Mouse (Mus musculus) telencephalon, adult 2 months (tissue): ENCODE measurements around the gene Med25.

Source experiments
- DNase-seq: peaks from one replicate; pipeline ENCODE4 v3.0.0-alpha.2; 2011; ENCODE audit warnings: low read depth, low spot score

The Med25 gene

GRCm38 (mm10) chr7:44892276-44892921 is at the start of gene Med25:
Gene Med25 (minus strand): TSS chr7:44892712.
- DNase-seq, result peak; percentile 97

DNA sequence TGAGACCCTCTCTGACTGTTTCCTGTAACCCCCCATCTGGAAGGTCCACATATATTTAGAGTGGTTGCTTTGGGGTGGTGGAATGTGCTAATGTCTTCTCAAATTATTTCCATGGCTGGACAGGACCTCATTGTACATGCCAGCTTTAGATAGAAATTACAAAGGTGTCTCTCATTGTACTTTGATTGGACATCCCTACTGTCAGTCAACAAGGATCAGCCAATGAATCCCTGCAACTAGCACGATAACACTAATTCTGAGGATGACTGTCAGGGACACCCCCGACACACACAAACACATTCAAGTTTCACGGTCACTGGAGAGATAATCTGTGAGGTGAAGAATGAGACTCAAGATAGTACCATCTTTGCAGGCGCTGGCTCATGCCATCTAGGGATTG is 46.2 kb upstream of the Med25 start:
- no peak for DNase-seq

DNA sequence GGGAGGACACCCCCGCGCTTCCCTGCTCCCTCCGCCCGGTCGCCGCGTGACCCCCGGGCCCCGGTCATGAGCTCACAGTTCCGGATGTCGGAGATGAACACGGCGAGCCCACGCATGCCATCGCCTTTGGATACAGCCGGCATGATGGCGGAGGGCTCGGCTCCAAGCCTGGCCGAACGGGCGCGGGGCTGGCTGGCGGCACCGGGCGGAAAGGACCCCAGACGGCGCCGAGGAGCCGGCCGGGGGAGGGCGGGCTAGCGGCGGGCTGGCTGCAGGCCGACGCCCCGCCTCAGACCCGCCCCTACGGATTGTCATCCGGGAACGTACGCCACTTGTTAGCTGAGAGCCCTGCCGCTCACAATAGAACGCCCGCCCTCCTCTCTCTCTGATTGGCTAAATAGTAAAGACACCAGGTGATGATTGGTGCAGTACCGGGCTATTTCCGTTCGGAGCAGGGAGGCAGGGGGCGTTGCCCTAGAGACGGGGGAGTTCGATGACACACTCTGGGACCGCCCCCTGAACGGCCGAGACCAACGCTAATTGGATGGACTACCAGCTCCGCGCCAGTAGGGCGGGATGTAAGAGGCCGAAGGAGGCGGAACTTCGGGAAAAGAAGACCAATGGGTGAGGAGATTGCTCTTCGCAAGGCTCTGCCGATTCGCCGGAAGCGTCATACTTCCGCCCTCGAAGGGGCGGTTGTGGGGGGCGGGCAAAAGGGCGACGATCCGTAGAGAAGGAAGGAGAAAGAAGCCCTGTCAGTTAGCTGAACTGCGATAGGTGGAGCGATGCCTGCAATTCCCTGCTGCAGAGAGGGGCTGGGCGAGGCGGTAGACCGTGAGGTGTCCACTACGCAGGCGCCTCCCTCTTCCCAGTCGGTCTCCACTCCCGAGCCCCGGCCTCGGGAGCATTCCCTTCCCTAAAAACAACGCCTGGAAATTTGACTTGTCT is 37.0 kb upstream of the Med25 start, which contains the start of gene Ap2a1:
Gene Ap2a1 (minus strand): TSS at position 293 of the 948 bp plus-strand sequence.
- DNase-seq, result peak; percentile 100

DNA sequence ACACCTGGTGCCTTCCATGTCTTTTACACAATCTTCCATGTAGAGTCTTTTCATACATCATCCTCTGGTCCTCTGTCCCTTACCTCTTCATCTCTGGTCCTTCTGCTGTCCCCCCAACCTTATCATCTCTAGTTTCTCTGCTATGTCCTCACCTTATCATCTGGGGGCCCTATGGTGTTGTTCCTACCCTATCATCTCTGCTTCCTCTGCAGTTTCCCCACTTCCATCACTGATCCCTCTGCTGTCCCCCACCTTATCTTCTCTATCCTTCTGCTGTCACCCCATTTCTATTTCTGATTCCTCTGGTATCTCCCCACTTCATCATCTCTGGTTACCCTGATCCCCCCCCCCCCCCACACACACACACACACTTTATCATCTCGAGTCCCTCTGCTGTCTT is 36.1 kb upstream of the Med25 start:
- no peak for DNase-seq

DNA sequence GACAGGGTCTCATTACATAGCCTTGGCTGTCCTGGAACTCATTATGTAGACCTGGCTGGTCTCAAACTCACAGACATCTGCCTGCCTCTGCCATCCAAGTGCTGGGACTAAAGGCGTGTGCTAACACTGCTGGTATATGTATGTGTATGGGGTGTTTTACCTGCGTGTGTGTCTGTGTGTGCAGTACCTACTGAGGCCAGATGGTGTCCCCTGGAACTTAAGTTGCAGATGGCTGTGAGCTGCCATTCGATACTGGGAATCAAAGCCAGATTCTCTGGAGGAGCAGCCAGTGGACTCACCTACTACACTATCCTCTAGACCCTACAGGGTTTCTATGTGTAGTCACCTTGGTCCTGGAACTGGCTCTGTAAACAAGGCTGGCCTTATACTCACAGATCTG is 33.0 kb upstream of the Med25 start:
- no peak for DNase-seq

- DNase-seq, result no peak
These were observed 30.0 kb upstream of the Med25 start for GRCm38 (mm10) chr7:44922530-44922929.

- DNase-seq, result no peak
These were observed 26.6 kb upstream of the Med25 start for GRCm38 (mm10) chr7:44919127-44919526.

DNA sequence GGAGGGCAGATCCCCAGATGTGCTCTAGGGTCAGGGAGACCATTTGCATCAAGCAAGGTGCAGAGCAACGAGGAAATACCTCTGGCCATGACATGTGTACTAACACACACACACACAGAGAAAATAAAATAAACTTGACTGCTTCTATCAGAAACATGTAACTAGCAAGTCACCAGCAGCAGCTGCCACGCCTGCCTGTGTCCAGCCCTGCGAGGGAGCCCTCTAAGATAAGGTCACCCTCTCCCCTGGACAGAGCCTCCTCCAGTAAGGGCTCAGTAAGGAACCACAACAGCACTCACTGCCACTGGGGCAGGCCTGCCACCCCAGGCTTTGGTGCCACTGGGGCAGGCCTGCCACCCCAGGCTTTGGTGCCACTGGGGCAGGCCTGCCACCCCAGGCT is 25.7 kb upstream of the Med25 start:
- no peak for DNase-seq

GRCm38 (mm10) chr7:44916881-44917280 is 24.4 kb upstream of the Med25 start:
- DNase-seq, result no peak

GRCm38 (mm10) chr7:44916191-44916590 is 23.7 kb upstream of the Med25 start:
- no peak for DNase-seq

- DNase-seq, result no peak
These were observed 22.8 kb upstream of the Med25 start for GRCm38 (mm10) chr7:44915314-44915713.

DNA sequence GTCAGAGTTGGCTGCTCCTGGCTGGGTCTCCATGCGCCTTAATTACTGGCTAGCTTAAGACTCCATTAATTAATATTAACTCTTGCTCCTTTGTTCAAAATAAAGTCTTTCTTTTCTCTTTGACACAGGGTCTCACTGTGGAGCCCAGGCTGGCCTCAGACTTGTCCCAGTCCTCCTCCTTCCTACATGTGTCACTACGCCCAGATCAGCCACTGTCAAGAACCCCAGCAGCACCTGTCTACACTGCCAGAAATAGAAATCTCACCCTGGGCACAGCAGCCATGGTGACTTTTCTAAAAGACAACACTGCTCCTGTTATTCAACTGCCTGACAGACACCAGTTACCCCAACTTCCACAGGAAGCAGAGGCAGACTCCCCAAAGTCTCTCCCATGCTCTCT is 21.9 kb upstream of the Med25 start:
- DNase-seq, result no peak

GRCm38 (mm10) chr7:44908706-44909476 is 16.4 kb upstream of the Med25 start:
- no peak for DNase-seq

DNA sequence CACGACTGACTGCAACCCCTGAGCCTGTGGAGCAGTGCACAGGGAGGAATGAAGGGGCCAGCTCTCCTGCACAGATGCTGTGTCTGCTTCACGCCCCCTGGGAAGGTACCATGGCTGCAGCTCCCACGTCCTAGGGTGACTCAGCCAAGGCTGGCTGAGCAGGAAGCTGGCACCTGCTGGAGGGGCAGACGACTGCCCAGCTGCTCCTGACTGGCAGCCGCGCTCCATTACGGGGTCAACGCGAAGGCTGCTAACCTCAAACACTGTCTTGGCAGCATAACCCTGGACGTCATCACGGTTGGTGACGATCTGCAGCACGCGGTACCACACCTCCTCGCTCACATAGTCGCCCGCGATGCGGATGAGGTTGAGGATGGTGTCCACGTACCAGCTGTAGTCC is 12.9 kb upstream of the Med25 start:
- no peak for DNase-seq

DNA sequence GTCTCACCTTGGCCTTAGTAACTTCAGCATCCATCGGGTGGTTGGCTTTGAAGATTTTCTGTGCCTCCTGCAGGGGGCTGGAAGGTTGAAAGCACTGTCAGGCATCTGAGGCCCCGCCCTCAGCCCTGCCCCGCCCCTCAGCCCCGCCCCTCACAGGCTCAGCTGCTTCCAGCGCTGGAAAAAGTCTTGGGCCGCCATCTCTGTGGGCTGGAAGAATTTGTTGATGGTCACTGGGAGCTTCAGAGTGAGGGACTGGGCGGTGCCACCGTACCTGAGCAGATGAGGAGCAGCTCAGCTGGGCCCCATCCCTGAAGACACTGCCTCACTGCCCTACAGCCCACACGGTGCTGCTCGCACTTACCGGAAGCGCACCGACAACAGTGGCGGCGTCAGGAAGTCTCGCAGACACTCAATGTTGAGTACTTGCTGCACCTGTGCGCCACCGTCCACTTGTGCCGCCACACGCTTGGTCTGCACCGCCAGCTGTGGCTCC is 8.8 kb upstream of the Med25 start:
- no peak for DNase-seq

DNA sequence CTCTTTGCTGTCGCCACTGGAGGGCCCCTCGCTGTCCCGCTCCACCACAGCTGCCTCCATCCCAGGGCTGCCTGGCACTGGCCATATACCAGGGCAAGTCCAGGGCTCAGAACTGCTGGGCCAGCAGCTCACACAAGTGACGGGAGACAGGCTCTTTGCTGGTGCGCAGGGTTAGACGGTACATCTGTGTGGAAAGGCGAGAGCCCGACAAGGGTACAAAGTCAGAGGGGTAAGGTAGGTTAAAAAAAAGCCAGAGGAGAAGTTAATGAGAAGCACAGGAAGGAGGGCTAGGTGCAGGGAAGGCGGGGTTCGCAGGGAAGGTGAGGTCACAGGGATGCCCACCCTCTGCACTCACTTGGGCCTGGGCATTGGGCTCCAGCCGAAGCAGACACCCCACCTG is 8.1 kb upstream of the Med25 start:
- DNase-seq, result no peak

DNA sequence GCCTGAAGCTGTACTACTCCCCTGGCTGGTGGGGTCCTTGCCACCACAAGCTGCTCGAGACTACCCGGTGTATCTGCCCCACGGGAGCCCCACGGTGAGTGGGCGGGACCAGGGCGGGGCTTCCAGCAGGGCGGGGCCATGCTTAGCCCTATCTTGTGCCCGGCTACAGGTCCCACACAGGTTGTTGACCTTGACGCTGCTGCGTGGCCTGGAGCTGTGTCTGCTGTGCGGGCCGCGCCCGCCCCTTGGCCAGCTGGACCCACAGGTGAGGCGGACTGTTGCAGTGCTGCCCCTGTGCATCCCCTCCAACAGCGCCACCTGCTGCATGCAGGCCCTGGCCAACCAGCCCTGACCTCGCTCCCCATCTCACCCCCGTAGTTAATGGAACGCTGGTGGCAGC is 6.1 kb upstream of the Med25 start:
- no peak for DNase-seq

GRCm38 (mm10) chr7:44896499-44896898 is 4.0 kb upstream of the Med25 start:
- DNase-seq, result no peak

DNA sequence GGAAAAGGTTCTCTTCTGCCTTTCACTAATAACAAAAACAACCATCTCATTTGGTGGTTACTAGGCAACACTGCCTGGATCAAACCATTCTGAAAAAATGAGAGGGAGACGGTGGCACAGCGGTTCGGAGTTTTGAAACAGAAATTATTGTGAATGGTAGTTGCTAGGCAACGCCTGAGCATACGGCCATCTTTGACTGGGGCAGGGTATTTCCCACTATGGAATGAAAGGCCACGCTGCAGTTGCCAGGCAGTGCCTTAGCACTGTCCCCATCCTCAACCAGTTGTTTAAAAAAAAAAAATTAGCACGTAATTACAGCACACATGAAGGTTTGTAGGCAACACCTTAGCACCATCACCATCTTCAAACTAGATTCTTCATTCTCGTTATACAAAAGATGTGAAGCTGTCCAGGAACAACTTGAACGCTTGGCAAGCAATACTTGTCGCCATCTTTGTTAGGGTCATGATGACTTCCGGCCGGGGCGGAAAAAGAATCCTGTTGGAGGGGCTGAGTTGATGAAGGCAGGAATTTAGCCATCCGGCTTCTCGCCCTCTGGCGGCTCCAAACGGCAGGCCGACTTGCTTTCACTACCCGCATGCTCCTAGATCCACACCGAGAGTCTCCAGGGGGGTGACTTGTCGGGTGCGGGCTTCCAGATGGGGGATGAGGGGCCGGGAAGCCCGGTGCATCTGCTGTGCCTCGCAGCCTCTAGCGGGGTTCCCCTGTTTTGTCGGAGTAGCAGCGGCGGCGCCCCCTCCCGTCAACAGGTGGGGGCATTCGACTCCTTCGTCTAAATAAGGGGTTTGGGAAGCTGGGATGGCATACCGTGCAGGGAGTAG is 3.3 kb upstream of the Med25 start, which contains the start of gene Fuz:
Gene Fuz (plus strand): TSS at position 487 of the 842 bp plus-strand sequence.
- DNase-seq, result peak; percentile 98

DNA sequence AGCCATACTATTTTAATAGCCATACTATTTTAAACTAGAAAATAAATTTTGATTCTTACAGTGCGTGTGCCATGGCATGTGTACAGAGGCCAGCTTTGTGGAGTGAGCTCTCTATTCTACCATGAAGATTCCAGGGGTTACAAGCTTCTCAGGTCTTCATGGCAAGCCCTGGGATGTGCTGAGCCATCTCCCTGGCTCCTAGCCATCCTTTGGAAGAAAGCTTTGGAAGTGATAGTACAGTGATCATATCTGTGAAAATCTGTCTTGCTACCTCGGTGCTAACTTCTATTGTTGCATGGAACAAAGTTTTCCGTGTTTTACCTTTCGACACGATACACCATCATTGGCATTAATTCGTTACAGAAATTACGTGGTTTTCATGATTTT is 2.7 kb upstream of the Med25 start:
- no peak for DNase-seq

DNA sequence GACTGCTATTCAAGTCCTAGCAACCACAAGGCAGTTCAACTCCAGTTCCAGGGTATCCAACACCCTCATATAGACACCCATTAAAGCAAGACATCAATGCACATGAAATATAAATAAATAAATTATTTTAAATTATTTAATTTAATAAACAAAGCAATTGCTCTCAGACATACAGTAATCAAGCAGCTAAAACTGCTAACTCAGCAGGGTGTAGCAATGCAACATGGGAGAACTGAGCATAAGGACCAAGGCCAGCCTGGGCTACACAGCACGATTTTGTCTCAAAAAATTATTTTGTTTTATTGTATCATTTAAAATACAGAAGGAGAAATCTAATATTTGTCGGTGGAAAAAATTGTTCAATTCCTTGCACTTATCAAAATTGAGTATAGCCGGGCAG is 1.7 kb upstream of the Med25 start:
- DNase-seq, result no peak
